Mouse (Mus musculus): Measurements from ENCODE around the gene Htra1. TPM values are rescaled to one million over a fixed set of nuclear protein-coding genes. Genes with fewer than 3 reads are reported as not detected.

Htra1 gene
- polyA plus RNA-seq, 1 experiment from 2014 or later = 13.3 TPM

DNA sequence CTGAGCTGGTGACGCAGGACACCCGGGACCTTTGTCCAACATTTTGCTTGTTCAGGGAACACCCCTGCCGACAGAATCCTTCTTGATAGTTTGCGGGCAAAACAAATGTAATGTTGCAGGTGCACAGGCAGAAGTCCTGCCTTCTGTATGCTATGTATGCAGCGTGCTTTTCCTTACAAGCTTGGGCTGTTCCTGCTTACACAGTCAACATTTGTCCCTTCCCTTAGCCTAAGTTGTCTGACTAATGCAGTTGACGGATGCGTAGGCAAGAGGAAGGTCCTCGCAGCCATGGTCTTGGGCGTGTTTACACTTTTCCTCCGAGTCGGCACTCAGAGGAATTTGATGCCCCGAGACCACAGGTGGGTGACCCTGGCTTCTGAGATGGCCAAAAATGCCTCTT lies 49.3 kb downstream of the Htra1 start:
- Histone ChIP-seq H3K79me2 (ENCODE audit: inconsistent target) (no peaks in the 10 kb centered on the region), H3K27ac (no peak overlapping the region), H3K4me3 (ENCODE audit: inconsistent target) (no peak overlapping the region), H3K36me3 (ENCODE audit: inconsistent target) (no peaks in the 10 kb centered on the region)
- WGBS (ENCODE audit: missing documents) = 97% methylated on average over 12 of the region's 12 CpGs

DNA sequence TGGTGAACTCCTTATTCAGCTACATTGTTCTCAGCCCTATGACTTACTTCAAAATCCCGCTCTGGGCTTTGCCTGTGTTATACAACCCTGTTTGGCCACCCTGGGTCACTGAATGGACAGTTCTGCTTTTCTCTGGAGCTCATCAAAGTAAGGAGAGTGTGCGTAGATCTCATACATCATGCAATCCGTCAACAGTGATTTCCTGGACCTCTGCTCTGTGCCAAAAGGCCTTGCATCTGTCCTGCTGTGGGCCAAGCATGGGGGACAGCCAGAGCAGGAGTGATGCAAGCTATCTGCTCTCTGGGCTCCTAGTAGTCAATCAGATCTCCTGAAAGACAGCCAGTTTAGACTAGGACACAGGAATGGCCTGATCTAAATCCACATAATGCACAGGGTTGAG lies 49.8 kb downstream of the Htra1 start:
- Histone ChIP-seq H3K4me3 (ENCODE audit: inconsistent target) (no peak overlapping the region), H3K36me3 (ENCODE audit: inconsistent target) (no peaks in the 10 kb centered on the region), H3K27ac (no peak overlapping the region), H3K79me2 (ENCODE audit: inconsistent target) (no peaks in the 10 kb centered on the region)
- 79% methylated on average over 3 of the region's 3 CpGs for WGBS (ENCODE audit: missing documents)

DNA sequence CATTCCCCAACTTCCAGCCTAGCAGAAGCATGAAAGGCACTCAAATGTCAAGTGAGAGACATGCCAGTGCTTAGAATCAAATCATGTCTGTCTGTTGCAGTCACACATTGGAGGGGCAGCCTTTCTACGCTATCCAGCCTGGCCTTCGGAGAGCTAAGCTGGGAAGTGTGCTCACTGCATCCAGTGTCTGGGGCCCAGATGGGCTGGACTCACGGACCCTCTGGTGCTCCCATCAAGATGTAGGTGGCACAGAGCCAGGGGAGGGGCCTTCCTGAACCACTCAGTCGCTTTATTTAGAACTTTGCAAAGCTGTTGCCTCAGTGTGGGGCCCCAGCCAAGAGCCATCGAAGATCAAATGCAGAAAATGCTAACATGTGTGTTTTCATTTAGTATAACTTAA lies 52.2 kb downstream of the Htra1 start:
- 82% methylated on average over 5 of the region's 5 CpGs for WGBS (ENCODE audit: missing documents)
- Histone ChIP-seq H3K4me3 (ENCODE audit: inconsistent target) (no peak overlapping the region), H3K27ac (no peak overlapping the region), H3K36me3 (ENCODE audit: inconsistent target) (no peaks in the 10 kb centered on the region), H3K79me2 (ENCODE audit: inconsistent target) (no peaks in the 10 kb centered on the region)

DNA sequence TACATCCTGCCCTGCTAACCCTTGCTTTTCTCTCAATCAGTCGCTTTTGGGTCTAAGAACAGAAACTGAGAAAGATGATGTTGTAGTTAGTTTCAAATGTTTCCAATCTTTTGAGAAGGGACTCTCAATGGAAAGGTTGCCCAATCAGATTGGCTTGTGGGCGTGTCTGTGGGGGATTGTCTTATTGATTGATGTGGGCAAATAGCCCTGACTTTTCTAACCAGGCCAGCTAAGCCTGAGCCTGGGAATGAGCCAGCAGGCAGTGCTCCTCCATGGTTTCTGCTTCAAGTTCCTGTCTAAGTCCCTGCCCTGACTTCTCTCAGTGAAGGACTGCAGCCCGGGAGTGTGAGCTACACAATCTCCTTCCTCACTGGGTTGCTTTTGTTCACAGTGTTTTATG lies 53.5 kb downstream of the Htra1 start:
- 89% methylated on average over 3 of the region's 3 CpGs for WGBS (ENCODE audit: missing documents)
- Histone ChIP-seq H3K4me3 (ENCODE audit: inconsistent target) (no peak overlapping the region), H3K36me3 (ENCODE audit: inconsistent target) (no peaks in the 10 kb centered on the region), H3K27ac (no peak overlapping the region), H3K79me2 (ENCODE audit: inconsistent target) (no peaks in the 10 kb centered on the region)

DNA sequence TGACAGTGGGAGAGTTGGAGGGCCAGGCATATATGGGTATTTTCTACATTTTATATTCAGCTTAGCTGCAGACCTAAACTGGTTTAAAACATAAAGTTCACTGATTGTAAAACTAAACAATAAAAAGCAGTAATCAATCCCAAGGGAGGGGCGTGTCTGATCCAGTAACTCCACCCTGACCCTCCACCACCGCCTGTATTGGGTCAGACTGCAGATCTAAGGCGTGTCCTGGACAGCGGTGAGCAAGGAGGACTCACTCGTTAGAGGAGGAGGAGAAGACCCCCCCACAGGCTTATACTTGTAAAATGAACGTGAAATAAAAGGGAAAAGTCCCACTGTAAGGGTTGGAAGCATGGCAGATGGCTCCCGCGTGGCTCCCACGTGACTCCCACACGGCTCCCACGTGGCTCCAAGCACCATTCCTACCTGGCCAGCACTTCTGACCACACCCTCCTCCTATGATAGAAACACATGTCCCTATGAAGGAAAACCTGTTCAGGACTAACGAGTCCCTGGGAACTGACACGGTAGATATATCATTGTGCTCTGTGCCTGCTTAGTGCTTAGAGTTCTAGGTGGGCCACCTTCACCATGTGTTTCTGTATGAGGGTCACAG lies 55.4 kb downstream of the Htra1 start:
- no peak overlapping the region for H3K4me3 ChIP-seq (ENCODE audit: inconsistent target)
- no peaks in the 10 kb centered on the region for H3K36me3 ChIP-seq (ENCODE audit: inconsistent target)
- no peaks in the 10 kb centered on the region for H3K79me2 ChIP-seq (ENCODE audit: inconsistent target)
- 88% methylated on average over 13 of the region's 13 CpGs for WGBS (ENCODE audit: missing documents)
- H3K27ac ChIP-seq = no peak overlapping the region

DNA sequence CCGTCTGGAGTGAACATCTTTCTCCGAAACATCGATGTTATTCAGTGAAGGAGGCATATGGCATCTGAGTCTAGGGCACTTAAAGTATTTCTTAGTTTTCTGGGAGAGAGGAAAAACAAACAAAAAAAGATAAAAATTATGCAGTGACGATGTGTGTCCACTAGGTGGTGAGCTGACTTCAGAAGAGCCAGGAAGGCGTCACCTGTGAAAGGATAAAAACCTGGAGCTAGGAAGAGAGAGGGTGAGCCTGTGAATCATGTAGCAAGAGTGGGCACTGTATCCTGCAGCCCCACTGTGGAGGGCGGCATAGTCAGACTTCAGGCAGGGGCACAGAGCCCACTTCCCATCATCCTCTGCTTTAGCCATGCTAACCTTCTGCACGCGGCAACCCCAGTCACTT lies 58.0 kb downstream of the Htra1 start:
- Histone ChIP-seq H3K36me3 (ENCODE audit: inconsistent target) (no peaks in the 10 kb centered on the region), H3K79me2 (ENCODE audit: inconsistent target) (no peaks in the 10 kb centered on the region), H3K4me3 (ENCODE audit: inconsistent target) (no peak overlapping the region), H3K27ac (no peak overlapping the region)
- WGBS (ENCODE audit: missing documents) = 66% methylated on average over 8 of the region's 8 CpGs

DNA sequence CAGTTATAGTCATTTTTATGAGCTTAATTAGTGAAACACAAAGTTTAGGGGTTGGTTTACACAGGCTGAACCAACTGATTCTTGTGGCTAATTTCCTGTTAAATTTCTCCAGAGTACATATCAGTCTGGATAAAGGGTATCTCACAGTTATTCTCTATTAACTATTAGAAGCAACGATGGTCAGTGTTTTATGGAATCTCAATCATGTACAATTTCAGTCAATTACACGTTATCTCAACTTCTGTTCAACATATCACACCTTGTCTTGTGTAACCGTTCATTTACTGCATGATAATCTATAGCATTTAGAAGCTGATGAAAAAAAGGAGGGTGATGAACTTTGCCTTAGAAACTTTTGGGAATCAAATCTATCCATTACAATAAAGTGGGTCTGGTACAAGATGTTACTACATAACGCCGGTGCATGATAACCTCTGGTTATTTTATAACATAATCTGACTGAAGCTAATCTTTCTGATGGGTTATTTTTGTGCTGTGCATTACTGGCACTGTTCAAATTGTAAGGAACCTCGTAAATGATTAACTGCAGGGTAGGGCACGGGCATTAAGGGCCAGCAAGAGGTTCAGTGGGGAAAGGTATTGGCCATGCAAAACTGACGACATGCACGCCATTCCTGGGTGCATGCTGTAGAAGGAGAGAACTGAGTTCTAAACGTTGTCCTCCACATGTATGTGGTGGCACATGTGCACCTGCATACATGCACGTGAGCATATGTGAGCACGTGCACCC lies 66.2 kb downstream of the Htra1 start:
- no peak overlapping the region for H3K27ac ChIP-seq
- WGBS (ENCODE audit: missing documents) = 89% methylated on average over 11 of the region's 12 CpGs
- H3K4me3 ChIP-seq (ENCODE audit: inconsistent target) = no peak overlapping the region
- no peaks in the 10 kb centered on the region for H3K79me2 ChIP-seq (ENCODE audit: inconsistent target)
- H3K36me3 ChIP-seq (ENCODE audit: inconsistent target) = no peaks in the 10 kb centered on the region

DNA sequence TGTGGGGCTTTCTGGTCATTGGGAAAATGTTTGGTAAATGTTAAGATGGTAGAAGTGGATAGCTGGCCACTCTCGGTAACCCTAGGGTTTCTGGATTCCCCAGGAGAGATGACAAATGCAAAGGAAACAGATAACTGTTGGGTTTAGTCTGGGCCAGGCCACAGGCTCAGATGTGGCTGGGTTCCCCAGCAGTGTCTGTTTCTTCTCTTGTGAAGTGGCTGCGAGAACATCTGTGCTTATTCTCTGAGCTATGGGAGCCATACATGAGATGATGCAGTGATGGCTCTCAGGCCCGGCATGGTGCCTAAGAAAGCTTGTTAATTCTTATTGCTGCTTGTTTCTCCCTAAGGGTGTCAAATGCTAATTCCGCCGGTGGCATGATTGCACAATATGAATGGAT lies 68.2 kb downstream of the Htra1 start:
- Histone ChIP-seq H3K79me2 (ENCODE audit: inconsistent target) (no peaks in the 10 kb centered on the region), H3K36me3 (ENCODE audit: inconsistent target) (no peaks in the 10 kb centered on the region), H3K27ac (no peak overlapping the region), H3K4me3 (ENCODE audit: inconsistent target) (no peak overlapping the region)
- WGBS (ENCODE audit: missing documents) = 93% methylated on average over 5 of the region's 5 CpGs

DNA sequence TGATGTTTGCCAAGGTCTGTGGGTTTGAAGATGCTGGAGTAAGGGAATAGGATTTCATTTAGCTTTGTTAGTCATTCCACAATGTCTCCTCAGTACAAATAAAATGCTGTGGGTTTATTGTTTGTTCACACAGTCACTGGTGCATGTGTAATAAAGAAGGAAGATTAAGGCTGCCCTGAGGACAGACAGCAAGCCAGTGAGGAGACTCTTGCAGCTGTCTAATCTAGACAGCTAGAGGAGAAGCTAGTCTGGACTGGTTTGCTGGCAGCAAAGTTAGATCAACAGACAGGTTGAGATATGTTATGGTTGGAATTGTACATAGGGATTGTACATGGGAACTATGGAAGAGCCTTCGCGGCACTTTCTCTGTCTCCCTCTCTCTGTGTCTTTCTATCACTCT lies 71.3 kb downstream of the Htra1 start:
- 89% methylated on average over 2 of the region's 2 CpGs for WGBS (ENCODE audit: missing documents)
- H3K79me2 ChIP-seq (ENCODE audit: inconsistent target) = no peaks in the 10 kb centered on the region
- no peaks in the 10 kb centered on the region for H3K36me3 ChIP-seq (ENCODE audit: inconsistent target)
- no peak overlapping the region for H3K4me3 ChIP-seq (ENCODE audit: inconsistent target)
- no peak overlapping the region for H3K27ac ChIP-seq

DNA sequence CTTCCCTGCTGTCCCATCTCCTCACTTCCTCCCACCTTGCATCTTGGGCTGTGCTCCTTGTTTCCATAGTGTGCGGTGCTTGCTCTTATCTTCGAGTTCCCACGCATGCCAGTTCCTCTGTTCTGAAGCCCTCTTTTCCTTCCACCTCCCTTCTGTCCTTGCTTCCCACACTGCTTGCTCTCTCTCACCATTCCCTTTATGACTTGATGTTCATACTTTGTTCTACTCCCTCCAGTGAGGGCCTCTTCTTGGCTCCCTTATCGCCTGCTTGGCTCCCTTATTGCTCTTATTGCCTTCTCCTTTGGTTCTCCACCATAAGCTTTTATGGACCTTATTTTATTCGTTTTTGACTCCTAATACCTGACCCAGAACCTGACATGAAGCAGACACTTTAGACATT lies 73.3 kb downstream of the Htra1 start:
- Histone ChIP-seq H3K27ac (no peak overlapping the region), H3K4me3 (ENCODE audit: inconsistent target) (no peak overlapping the region), H3K36me3 (ENCODE audit: inconsistent target) (no peaks in the 10 kb centered on the region), H3K79me2 (ENCODE audit: inconsistent target) (no peaks in the 10 kb centered on the region)
- WGBS (ENCODE audit: missing documents) = 78% methylated on average over 3 of the region's 5 CpGs

DNA sequence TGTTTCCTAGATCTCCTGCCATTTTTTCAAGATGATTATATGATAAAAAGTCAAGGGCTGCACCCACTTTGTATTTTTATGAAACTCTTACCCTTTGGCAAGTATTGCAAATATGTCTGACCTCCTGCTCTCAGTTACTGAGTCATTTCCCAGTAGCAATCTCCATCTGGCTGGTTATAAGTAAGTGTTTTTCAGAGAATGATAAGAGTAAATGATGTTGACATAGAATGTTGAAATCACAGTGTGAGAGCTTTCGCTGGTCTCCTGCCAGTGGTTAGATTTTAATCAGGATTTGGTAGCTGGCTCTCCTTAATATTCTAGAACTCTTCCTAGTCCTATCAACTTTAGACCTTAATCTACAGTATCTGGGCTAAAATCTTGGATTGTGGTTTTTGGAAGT lies 76.0 kb downstream of the Htra1 start:
- H3K79me2 ChIP-seq (ENCODE audit: inconsistent target) = no peaks in the 10 kb centered on the region
- H3K27ac ChIP-seq = no peak overlapping the region
- 80% methylated on average over 1 of the region's 1 CpGs for WGBS (ENCODE audit: missing documents)
- no peak overlapping the region for H3K4me3 ChIP-seq (ENCODE audit: inconsistent target)
- no peaks in the 10 kb centered on the region for H3K36me3 ChIP-seq (ENCODE audit: inconsistent target)

DNA sequence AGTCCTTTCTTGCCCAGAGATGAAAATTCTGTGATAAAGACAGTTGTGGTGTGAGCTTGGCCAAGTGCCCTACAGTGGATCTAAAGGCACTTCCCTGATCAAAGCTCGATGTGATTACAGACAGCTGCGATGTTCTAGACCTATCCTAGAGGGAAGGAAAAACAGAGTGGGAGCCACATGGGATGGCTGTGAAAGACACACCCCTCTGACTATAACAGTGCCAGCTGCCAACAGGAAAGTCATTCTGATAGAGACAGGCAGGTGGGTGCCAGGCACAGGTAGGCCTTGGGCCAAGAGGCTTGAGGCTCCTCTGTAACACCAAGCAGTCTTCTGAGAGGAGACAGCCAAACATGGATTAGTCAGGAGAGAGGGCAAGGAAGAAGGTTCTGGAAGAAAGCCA lies 83.3 kb downstream of the Htra1 start:
- H3K79me2 ChIP-seq (ENCODE audit: inconsistent target) = no peaks in the 10 kb centered on the region
- WGBS (ENCODE audit: missing documents) = 70% methylated on average over 2 of the region's 2 CpGs
- no peaks in the 10 kb centered on the region for H3K36me3 ChIP-seq (ENCODE audit: inconsistent target)
- no peak overlapping the region for H3K4me3 ChIP-seq (ENCODE audit: inconsistent target)
- H3K27ac ChIP-seq = no peak overlapping the region

DNA sequence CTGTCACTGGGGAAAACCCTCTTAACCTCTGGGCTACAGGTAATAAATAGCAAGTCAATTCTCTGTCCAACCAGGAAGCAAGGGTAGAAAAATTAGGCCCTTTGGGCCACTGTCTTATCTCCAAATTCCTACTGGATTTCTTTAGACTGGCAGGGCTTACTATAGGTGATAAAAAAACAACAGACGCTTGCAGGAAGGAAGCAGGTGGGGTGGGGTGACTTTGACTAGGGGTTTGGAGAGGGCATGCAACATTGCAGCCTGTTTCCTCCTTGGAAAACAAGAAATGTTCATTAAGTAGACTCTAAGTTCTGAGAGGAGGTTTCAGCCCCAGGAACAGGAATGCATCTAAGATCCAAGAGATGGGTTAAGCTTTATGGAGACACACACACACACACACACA lies 88.9 kb downstream of the Htra1 start:
- 25% methylated on average over 1 of the region's 1 CpGs for WGBS (ENCODE audit: missing documents)
- H3K36me3 ChIP-seq (ENCODE audit: inconsistent target) = no peaks in the 10 kb centered on the region
- H3K79me2 ChIP-seq (ENCODE audit: inconsistent target) = no peaks in the 10 kb centered on the region
- no peak overlapping the region for H3K4me3 ChIP-seq (ENCODE audit: inconsistent target)
- H3K27ac ChIP-seq = no peak overlapping the region

DNA sequence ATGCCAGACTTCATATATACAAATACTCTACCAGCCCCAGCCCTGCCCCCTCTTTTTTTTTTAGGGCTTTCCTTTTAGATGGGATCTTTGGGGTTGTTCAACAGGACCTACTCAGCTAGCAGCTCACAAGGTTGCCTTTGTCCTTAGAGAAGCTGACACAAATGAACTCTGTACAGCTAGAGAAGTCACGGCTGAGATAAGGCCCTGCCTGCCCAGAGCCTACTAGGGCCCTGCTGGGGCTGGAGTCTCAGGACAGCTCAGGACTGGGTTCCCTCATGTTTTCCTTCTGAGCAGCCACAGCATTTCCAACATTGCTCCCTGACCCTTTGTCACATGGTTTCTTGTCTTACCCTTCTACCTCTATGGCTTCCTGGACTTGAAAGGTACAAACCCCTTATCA lies 91.6 kb downstream of the Htra1 start:
- Histone ChIP-seq H3K27ac (no peak overlapping the region), H3K79me2 (ENCODE audit: inconsistent target) (no peaks in the 10 kb centered on the region), H3K36me3 (ENCODE audit: inconsistent target) (no peaks in the 10 kb centered on the region), H3K4me3 (ENCODE audit: inconsistent target) (no peak overlapping the region)
- WGBS (ENCODE audit: missing documents) = 92% methylated on average over 1 of the region's 1 CpGs

DNA sequence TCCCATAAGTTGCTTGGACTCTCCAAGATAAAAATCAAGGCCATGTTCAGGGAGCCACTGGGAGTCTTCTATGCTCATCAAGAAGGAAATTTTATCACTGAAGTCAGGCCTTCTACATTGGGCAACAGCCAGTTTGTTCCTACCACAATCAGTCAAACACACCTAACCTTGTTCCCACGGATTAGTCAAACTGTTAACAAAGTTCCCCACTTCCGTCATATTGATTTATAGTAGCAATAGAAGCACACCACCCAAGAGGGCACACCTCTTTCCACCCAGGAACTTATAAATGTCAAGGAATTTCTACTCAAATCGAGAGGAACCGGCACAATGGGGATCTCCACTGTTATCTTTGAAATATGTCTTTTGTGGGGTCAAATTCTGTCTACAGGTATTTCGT lies 95.8 kb downstream of the Htra1 start, which contains the start of gene Dmbt1:
Gene Dmbt1, plus strand, starts transcription at position 299 of the 400 bp plus-strand sequence.
- Histone ChIP-seq H3K79me2 (ENCODE audit: inconsistent target) (no peaks in the 10 kb centered on the region), H3K36me3 (ENCODE audit: inconsistent target) (no peaks in the 10 kb centered on the region), H3K4me3 (ENCODE audit: inconsistent target) (no peak within 1 kb of the TSS), H3K27ac (no peak within 1 kb of the TSS)
- WGBS (ENCODE audit: missing documents) = 66% methylated on average over 5 of the region's 5 CpGs

Data from macrophage (primary cell).